In the genomic region with DNA sequence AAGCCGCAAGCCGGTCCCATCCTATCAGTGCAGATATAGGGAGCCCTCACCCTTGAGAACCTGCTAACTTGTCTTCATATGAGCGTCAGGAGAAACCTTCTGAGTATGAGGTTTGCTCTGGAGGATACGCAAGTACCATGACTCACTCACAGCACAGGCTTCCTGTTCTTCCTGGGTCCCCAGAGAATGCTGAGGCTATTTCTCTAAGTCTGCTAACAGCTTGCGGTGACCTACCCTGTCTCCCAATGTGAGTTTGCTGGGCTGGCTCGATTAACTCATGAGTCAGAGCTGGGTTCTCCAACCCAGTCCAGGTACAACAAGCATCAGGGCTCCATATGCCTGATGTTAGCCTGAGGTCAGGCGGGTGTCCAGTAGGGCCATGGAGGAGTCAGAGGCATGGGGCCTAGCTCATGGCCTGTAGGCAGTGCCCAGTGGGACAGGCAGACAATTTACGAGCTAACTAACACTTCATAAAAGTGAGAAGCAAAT, we compare ENCODE assay signal across 23 mouse cellular contexts.
DNase-seq lines count a peak whose midpoint lies in the region.
"Had no signal": no experiment of that assay in that cellular context is flagged by ENCODE, and none has a peak within 500 bp of the region (broad histone marks: within the 10 kb centered on the region; RNA-seq: fewer than 3 reads in every experiment).

No protein-coding gene starts in this region.

- no peak overlapping the region for H3K27ac ChIP-seq in limb, embryonic 10.5 days
- H3K27ac ChIP-seq: embryonic facial prominence, embryonic 15.5 days had no signal

- no peaks in the 10 kb centered on the region for H3K27me3 ChIP-seq in limb, embryonic 10.5 days (ENCODE audit: low read depth, poor library complexity, severe bottlenecking)
- H3K27me3 ChIP-seq: embryonic facial prominence, embryonic 13.5 days; embryonic facial prominence, embryonic 15.5 days; forebrain, embryonic 13.5 days; forebrain, embryonic 15.5 days; Patski had no signal

- H3K4me1 ChIP-seq in limb, embryonic 10.5 days, result peaks cover 36% of the 10 kb centered on the region

- WGBS in limb, embryonic 10.5 days, result 88% methylated on average over 8 of the region's 8 CpGs

- no peaks in the 10 kb centered on the region for H3K36me3 ChIP-seq in limb, embryonic 10.5 days
- H3K36me3 ChIP-seq: embryonic facial prominence, embryonic 13.5 days; embryonic facial prominence, embryonic 15.5 days; forebrain, embryonic 15.5 days had no signal

- intact Hi-C loops in heart, postnatal 36 days (cut with DNase I), result no loop called here

- peak; percentile 1 to 30 for DNase-seq in heart, adult 9 months (ENCODE audit: low spot score in 2 of 2)
- no peak for DNase-seq in heart, postnatal 36 days
- DNase-seq in 3T3-L1 (ENCODE audit: low read depth, low spot score) (peak; percentile 96), adipocyte (ENCODE audit: low spot score) (peak; percentile 12)
- DNase-seq in limb, embryonic 10.5 days (ENCODE audit: low spot score), result no peak
- no peak for DNase-seq in gastrocnemius, postnatal 4 days (ENCODE audit: low spot score in 2 of 2)
- no peak for DNase-seq in thymus, postnatal 14 days
- DNase-seq: adrenal gland, adult 2 months; adrenal gland, postnatal 10 days; adrenal gland, postnatal 25 days; cerebellum, adult 11 months; cerebellum, adult 18-20 months; cerebellum, adult 8-10 months; cerebellum, adult 9-11 months; cerebellum, postnatal 14 days; cerebellum, postnatal 36 days; embryo, embryonic 11 days; forebrain, postnatal 0 days had no signal

- no peak overlapping the region for H3K4me3 ChIP-seq in limb, embryonic 10.5 days
- H3K4me3 ChIP-seq: embryonic facial prominence, embryonic 13.5 days; embryonic facial prominence, embryonic 15.5 days; forebrain, embryonic 13.5 days; forebrain, embryonic 15.5 days had no signal

- H3K9me3 ChIP-seq in limb, embryonic 10.5 days (replicated peaks), result no peaks in the 10 kb centered on the region
- H3K9me3 ChIP-seq: embryonic facial prominence, embryonic 13.5 days; embryonic facial prominence, embryonic 15.5 days; forebrain, embryonic 13.5 days; forebrain, embryonic 15.5 days had no signal

Comparison
In these comparisons a context has a peak if more than half of its experiments do, and no peak if none do; other contexts are left out.
1. DNase-seq: peak in heart, adult 9 months (2 of 2), 3T3-L1 (single experiment) and adipocyte (single experiment); none in heart, postnatal 36 days (0 of 2), limb, embryonic 10.5 days (single experiment), gastrocnemius, postnatal 4 days (0 of 2) and thymus, postnatal 14 days (single experiment).